Mouse (Mus musculus): ENCODE results near the gene Orai3. TPM values are rescaled to one million over a fixed set of nuclear protein-coding genes. Genes with fewer than 3 reads are reported as not detected.

The Orai3 gene
- polyA plus RNA-seq, 1 experiment: 23.1 TPM

- H3K4me3 ChIP-seq (ENCODE audit: insufficient read depth, low read depth, low read length): no peak overlapping the region
- no peaks in the 10 kb centered on the region for H3K4me1 ChIP-seq (ENCODE audit: control insufficient read depth, insufficient read depth, insufficient read length, low read length)
- H3K27ac ChIP-seq (replicated peaks; ENCODE audit: low read depth, low read length): no peak overlapping the region
Measured at GRCm38 (mm10) chr7:127751619-127752018, 18.0 kb upstream of the Orai3 start.

GRCm38 (mm10) chr7:127752069-127752468, 17.5 kb upstream of the Orai3 start:
- Histone ChIP-seq H3K4me3 (ENCODE audit: insufficient read depth, low read depth, low read length) (no peak overlapping the region), H3K4me1 (ENCODE audit: control insufficient read depth, insufficient read depth, insufficient read length, low read length) (no peaks in the 10 kb centered on the region), H3K27ac (replicated peaks; ENCODE audit: low read depth, low read length) (no peak overlapping the region)

GRCm38 (mm10) chr7:127753158-127753557, 16.5 kb upstream of the Orai3 start:
- H3K27ac ChIP-seq (replicated peaks; ENCODE audit: low read depth, low read length): no peak overlapping the region
- no peaks in the 10 kb centered on the region for H3K4me1 ChIP-seq (ENCODE audit: control insufficient read depth, insufficient read depth, insufficient read length, low read length)

GRCm38 (mm10) chr7:127753741-127754140, 15.9 kb upstream of the Orai3 start:
- Histone ChIP-seq H3K27ac (replicated peaks; ENCODE audit: low read depth, low read length) (no peak overlapping the region), H3K4me1 (ENCODE audit: control insufficient read depth, insufficient read depth, insufficient read length, low read length) (no peaks in the 10 kb centered on the region), H3K4me3 (ENCODE audit: insufficient read depth, low read depth, low read length) (no peak overlapping the region)

More at GRCm38 (mm10) chr7:127753158-127753557, 16.5 kb upstream of the Orai3 start:
- H3K4me3 ChIP-seq (ENCODE audit: insufficient read depth, low read depth, low read length): no peak overlapping the region

- Histone ChIP-seq H3K4me1 (ENCODE audit: control insufficient read depth, insufficient read depth, insufficient read length, low read length) (no peaks in the 10 kb centered on the region), H3K4me3 (ENCODE audit: insufficient read depth, low read depth, low read length) (no peak overlapping the region), H3K27ac (replicated peaks; ENCODE audit: low read depth, low read length) (no peak overlapping the region)
Measured at GRCm38 (mm10) chr7:127759716-127760115, 9.9 kb upstream of the Orai3 start.

- H3K4me1 ChIP-seq (ENCODE audit: control insufficient read depth, insufficient read depth, insufficient read length, low read length): no peaks in the 10 kb centered on the region
- H3K27ac ChIP-seq (replicated peaks; ENCODE audit: low read depth, low read length): no peak overlapping the region
- no peak overlapping the region for H3K4me3 ChIP-seq (ENCODE audit: insufficient read depth, low read depth, low read length)
Measured at GRCm38 (mm10) chr7:127760478-127760877, 9.1 kb upstream of the Orai3 start.

- Histone ChIP-seq H3K27ac (replicated peaks; ENCODE audit: low read depth, low read length) (no peak overlapping the region), H3K4me3 (ENCODE audit: insufficient read depth, low read depth, low read length) (no peak overlapping the region), H3K4me1 (ENCODE audit: control insufficient read depth, insufficient read depth, insufficient read length, low read length) (no peaks in the 10 kb centered on the region)
Measured at GRCm38 (mm10) chr7:127761026-127761425, 8.6 kb upstream of the Orai3 start.

- Histone ChIP-seq H3K4me1 (ENCODE audit: control insufficient read depth, insufficient read depth, insufficient read length, low read length) (no peaks in the 10 kb centered on the region), H3K4me3 (ENCODE audit: insufficient read depth, low read depth, low read length) (no peak overlapping the region), H3K27ac (replicated peaks; ENCODE audit: low read depth, low read length) (no peak overlapping the region)
Measured at GRCm38 (mm10) chr7:127763642-127764041, 6.0 kb upstream of the Orai3 start.

- no peak overlapping the region for H3K4me3 ChIP-seq (ENCODE audit: insufficient read depth, low read depth, low read length)
- no peaks in the 10 kb centered on the region for H3K4me1 ChIP-seq (ENCODE audit: control insufficient read depth, insufficient read depth, insufficient read length, low read length)
- no peak overlapping the region for H3K27ac ChIP-seq (replicated peaks; ENCODE audit: low read depth, low read length)
Measured at GRCm38 (mm10) chr7:127765756-127766155, 3.9 kb upstream of the Orai3 start.

GRCm38 (mm10) chr7:127766851-127767609, 2.6 kb upstream of the Orai3 start:
- Histone ChIP-seq H3K4me3 (ENCODE audit: insufficient read depth, low read depth, low read length) (no peak overlapping the region), H3K27ac (replicated peaks; ENCODE audit: low read depth, low read length) (no peak overlapping the region), H3K4me1 (ENCODE audit: control insufficient read depth, insufficient read depth, insufficient read length, low read length) (peaks cover 4% of the 10 kb centered on the region; the same call in 1 of the 2 replicates)

- Histone ChIP-seq H3K4me1 (ENCODE audit: control insufficient read depth, insufficient read depth, insufficient read length, low read length) (peaks cover 4% of the 10 kb centered on the region; the same call in 1 of the 2 replicates), H3K4me3 (ENCODE audit: insufficient read depth, low read depth, low read length) (no peak overlapping the region)
Measured at GRCm38 (mm10) chr7:127767671-127768345, 1.8 kb upstream of the Orai3 start.

GRCm38 (mm10) chr7:127768346-127768996, 1.1 kb upstream of the Orai3 start:
- Histone ChIP-seq H3K27ac (replicated peaks; ENCODE audit: low read depth, low read length) (no peak overlapping the region), H3K4me3 (ENCODE audit: insufficient read depth, low read depth, low read length) (no peak overlapping the region), H3K4me1 (ENCODE audit: control insufficient read depth, insufficient read depth, insufficient read length, low read length) (peaks cover 6% of the 10 kb centered on the region)

More at GRCm38 (mm10) chr7:127767671-127768345, 1.8 kb upstream of the Orai3 start:
- no peak overlapping the region for H3K27ac ChIP-seq (replicated peaks; ENCODE audit: low read depth, low read length)

GRCm38 (mm10) chr7:127768997-127769593, 520 bp upstream of the Orai3 start:
- H3K4me1 ChIP-seq (ENCODE audit: control insufficient read depth, insufficient read depth, insufficient read length, low read length): peaks cover 10% of the 10 kb centered on the region
- peak overlapping the region; percentile 89 for H3K27ac ChIP-seq (replicated peaks; ENCODE audit: low read depth, low read length)
- peak overlapping the region; percentile 85 for H3K4me3 ChIP-seq (ENCODE audit: insufficient read depth, low read depth, low read length)

- peak overlapping the region; percentile 85 for H3K4me3 ChIP-seq (ENCODE audit: insufficient read depth, low read depth, low read length)
- peaks cover 10% of the 10 kb centered on the region for H3K4me1 ChIP-seq (ENCODE audit: control insufficient read depth, insufficient read depth, insufficient read length, low read length)
- peak overlapping the region; percentile 92 for H3K27ac ChIP-seq (replicated peaks; ENCODE audit: low read depth, low read length)
Measured at GRCm38 (mm10) chr7:127770039-127770905, 657 bp downstream of the Orai3 start.
